Mouse (Mus musculus) stomach, postnatal 0 days (tissue): ENCODE measurements around the gene C1qtnf6.

Experiments
- CTCF ChIP-seq: IDR thresholded peaks from 2 replicates; pipeline ENCODE4 v1.5.1; 2016; ENCODE audit warnings: antibody characterized with exemption, low read depth, mild to moderate bottlenecking, moderate library complexity
- EP300 ChIP-seq: optimal IDR thresholded peaks from 2 replicates; pipeline ENCODE3; 2016; ENCODE audit warnings: antibody characterized with exemption

DNA sequence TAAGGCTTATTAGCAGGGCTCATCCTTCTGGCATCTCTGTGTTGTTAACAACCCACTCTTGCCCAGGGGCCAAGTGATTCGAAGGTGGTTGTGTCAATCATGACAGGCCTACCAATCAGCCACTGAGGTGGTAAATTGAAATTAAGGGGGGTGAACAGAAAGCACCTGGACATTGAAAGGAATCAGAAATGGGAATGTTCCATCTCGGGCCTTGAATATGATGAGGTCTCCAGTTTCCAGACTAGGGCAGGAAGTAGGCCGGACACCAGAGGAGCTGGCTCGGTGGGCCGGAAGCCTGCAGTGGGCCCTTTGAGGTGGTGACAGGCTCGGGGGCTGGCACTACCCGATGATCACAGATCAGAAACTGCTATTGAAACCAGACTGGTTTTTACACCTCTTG, 3.2 kb downstream of the C1qtnf6 start:
- no peak for TF ChIP-seq CTCF
- no peak for TF ChIP-seq EP300
